Mouse (Mus musculus): Measurements from ENCODE around the gene Hyal3. TPM values are rescaled to one million over a fixed set of nuclear protein-coding genes. Genes with fewer than 3 reads are reported as not detected.
"Not testable (repeated sequence)": the region's sequence is repeated elsewhere in the genome, so short reads cannot be mapped to it uniquely, and the experiment has no call there.

The Hyal3 gene
- polyA plus RNA-seq, 1 experiment from 2014 or later, result 1.8 TPM

DNA sequence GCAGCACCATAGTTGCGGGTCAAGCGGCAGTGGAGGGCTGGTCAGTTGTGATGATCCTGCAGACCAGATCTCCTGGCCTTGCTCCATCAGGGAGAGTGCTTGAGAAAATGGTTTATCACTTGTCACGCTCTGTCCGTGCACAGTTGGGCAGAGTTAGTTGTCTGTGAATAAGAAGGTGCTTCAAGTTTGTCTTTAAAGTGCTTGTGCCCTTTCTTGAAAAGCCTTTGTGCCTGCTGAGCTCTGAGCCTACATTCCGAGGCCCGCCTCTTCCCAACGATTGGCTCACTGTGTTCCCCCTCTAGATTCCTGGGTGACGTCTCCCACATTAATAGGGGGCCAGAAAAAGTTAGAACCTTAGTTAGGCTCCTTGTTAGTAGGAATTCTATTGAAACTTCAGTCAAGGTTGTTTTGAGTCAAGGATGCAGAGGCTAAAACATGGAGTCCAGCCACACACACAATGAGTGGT is 28.7 kb upstream of the Hyal3 start:
- peak overlapping the region; percentile 39; the same call in 1 of the 2 replicates for H3K9ac ChIP-seq
- no peaks in the 10 kb centered on the region for H3K36me3 ChIP-seq (replicated peaks)
- H3K4me2 ChIP-seq, result peak overlapping the region; percentile 61
- WGBS, result 8% methylated on average over 8 of the region's 8 CpGs
- no peak overlapping the region for H3K27ac ChIP-seq
- no peak for ATAC-seq (replicated peaks)
- H3K9me3 ChIP-seq, result no peaks in the 10 kb centered on the region
- H3K4me1 ChIP-seq, result peaks cover 53% of the 10 kb centered on the region
- H3K4me3 ChIP-seq, result peak overlapping the region; percentile 35
- H3K27me3 ChIP-seq (replicated peaks), result peaks cover 46% of the 10 kb centered on the region

DNA sequence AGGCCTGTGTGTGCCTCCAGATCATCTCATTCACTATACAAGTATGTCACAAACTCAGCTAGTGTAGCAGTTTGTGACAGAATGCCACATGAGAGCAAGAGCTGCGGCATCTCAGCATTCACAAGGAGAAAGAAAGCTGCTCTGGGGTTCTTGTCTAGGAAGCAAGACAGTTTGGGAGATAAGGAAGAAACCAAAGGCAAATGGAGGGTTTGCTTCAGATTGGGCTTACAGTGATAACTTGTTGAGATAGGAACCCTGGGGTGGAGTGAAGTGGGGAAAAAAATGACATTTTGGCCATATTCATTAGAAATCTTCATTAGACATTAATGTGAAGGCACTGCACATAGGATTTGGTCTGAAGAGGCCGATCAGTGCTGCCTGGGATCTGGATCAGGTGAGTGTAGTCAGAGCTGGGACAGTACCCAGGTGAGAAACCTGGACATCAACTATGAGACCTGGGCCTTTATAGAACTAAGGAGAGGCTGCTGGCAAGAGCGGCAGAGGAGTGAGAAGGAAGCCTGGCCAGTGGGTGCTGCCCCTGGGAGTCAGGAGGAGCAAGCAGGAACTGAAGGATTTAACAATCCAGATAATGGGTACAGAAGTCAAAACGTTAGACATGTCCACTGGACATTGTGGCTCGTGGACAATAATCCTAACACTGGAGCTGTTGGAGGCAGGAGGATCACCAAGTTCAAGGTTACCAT is 27.8 kb upstream of the Hyal3 start:
- no peak overlapping the region; the same call in 1 of the 2 replicates for H3K9ac ChIP-seq

DNA sequence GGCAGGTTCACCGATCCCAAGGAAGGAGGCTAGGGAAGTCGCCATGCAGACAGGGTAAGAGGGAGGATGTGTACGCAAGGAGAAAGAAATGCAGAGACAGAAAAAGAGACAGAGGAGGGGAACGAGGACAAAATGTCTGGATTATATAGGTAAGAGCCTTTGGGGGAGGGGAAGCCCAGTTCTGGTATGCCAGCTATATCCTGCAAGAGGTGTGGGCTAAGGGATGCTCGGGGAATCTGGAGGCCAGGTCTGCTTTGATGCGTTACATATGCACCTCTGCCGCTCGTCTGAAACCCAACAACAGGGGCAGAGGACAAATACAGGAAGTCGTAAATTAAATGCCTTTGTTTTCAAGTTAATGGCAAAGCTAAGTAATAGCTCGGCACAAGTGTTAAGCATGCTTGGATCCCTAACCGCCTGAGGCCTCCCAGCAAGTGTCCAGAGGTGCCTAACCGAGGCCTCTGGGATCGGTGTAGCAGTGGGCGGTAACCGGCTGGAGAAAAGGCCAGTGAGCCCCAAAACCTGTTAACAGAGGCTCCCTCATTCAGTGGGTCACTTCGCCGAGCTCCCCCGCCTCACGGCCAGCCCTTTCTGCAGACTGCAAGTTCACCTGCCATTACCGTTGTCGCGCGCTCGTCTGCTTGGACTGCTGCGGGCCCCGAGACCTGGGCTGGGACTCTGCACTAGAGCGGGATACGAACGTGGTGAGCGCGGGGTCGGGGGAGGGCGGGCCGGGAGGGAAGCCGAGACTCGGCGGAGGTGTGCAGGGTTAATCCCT is 26.9 kb upstream of the Hyal3 start:
- Histone ChIP-seq H3K36me3 (replicated peaks) (peaks cover 18% of the 10 kb centered on the region), H3K9me3 (no peaks in the 10 kb centered on the region), H3K4me3 (peak overlapping the region; percentile 53), H3K27ac (peak overlapping the region; percentile 81), H3K4me1 (peaks cover 45% of the 10 kb centered on the region), H3K27me3 (replicated peaks) (peaks cover 46% of the 10 kb centered on the region), H3K9ac (peak overlapping the region; percentile 59), H3K4me2 (peak overlapping the region; percentile 89)
- peak; percentile 82 for ATAC-seq (replicated peaks)
- 8% methylated on average over 37 of the region's 37 CpGs for WGBS

More for the DNA sequence above, 27.8 kb upstream of the Hyal3 start:
- ATAC-seq (replicated peaks), result no peak
- Histone ChIP-seq H3K9me3 (no peaks in the 10 kb centered on the region), H3K27ac (no peak overlapping the region), H3K4me3 (peak overlapping the region; percentile 53; the same call in 1 of the 2 replicates), H3K4me1 (peaks cover 46% of the 10 kb centered on the region), H3K4me2 (no peak overlapping the region), H3K27me3 (replicated peaks) (peaks cover 46% of the 10 kb centered on the region), H3K36me3 (replicated peaks) (peaks cover 9% of the 10 kb centered on the region)
- WGBS, result 81% methylated on average over 5 of the region's 5 CpGs

DNA sequence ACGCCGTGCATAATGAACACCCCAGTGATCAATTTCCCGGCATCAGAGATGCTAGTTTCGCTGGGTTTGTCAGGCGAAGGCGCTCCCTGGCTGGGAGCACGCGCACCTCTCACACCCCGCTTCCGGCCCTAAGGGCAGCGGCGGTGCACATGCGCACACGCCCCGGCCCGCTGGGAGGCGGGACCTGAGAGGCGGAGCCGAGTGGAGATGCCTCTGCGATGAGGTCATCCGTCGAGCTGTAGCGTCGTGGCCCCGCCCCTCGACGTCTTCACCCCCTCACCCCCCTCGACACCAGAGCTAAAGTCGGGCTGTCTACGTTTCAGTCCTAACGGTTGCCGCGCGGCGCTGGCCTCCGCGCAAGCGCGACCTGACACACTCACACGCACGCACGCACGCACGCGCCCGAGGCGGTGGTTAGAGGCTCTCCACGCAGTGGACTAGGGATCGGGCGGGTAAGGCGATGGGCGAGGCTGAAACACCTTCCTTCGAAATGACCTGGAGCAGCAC is 26.2 kb upstream of the Hyal3 start:
- ATAC-seq (replicated peaks), result peak; percentile 95
- under 1% methylated on average over 53 of the region's 53 CpGs for WGBS
- Histone ChIP-seq H3K4me1 (peaks cover 45% of the 10 kb centered on the region), H3K27ac (peak overlapping the region; percentile 81), H3K4me2 (peak overlapping the region; percentile 89), H3K4me3 (peak overlapping the region; percentile 53), H3K27me3 (replicated peaks) (peaks cover 39% of the 10 kb centered on the region), H3K9me3 (no peaks in the 10 kb centered on the region), H3K36me3 (replicated peaks) (peaks cover 24% of the 10 kb centered on the region), H3K9ac (peak overlapping the region; percentile 59)

DNA sequence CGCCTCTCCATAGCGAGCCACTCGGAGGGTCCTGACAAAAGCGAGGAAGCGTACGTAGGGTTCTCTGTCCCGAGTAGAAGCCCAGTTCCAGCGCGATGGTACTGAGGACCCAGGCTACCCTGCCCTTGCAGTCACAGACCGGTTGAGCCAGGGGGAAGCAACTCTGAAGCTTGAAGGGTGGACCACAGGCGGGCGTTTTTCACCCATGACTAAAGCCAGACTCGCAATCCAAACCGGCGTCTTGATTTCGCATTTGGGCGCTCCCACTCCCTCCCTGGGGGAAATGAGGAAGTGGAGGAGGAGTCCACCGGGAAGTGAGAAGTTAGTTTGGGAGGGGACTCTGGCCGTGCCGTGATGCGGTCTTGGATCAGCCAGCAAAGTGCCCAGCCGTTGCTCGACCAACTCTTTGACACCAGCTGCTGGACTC is 25.6 kb upstream of the Hyal3 start:
- peak; percentile 37 for ATAC-seq (replicated peaks)
- H3K9ac ChIP-seq, result peak overlapping the region; percentile 59
- peaks cover 45% of the 10 kb centered on the region for H3K4me1 ChIP-seq
- under 1% methylated on average over 23 of the region's 23 CpGs for WGBS
- H3K27me3 ChIP-seq (replicated peaks), result peaks cover 33% of the 10 kb centered on the region
- H3K4me2 ChIP-seq, result peak overlapping the region; percentile 89
- H3K9me3 ChIP-seq, result no peaks in the 10 kb centered on the region
- peak overlapping the region; percentile 81 for H3K27ac ChIP-seq
- H3K36me3 ChIP-seq (replicated peaks), result peaks cover 29% of the 10 kb centered on the region
- peak overlapping the region; percentile 53 for H3K4me3 ChIP-seq

DNA sequence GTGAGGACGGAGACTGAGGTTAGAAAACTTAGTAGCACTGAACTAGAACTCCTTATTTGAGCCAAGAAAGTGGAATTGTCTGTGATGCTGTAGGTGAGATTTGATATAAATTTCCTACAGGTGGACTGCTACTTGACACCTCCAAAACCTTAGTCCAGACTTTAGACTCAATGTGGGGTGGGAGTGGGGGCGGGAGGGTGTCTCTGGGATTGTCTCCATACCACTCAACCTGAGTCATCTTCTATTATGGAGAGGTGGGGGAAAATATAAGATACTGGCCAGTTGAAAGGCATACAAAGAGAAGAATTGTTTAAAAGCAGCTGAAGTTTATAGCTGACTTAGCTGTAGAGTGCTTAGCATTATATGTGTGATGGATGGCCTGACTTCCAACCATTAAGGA is 24.9 kb upstream of the Hyal3 start:
- H3K27ac ChIP-seq, result 0 out of 2 replicates have a peak overlapping the region, but pooled peaks have one; percentile 81
- H3K4me1 ChIP-seq, result peaks cover 45% of the 10 kb centered on the region

DNA sequence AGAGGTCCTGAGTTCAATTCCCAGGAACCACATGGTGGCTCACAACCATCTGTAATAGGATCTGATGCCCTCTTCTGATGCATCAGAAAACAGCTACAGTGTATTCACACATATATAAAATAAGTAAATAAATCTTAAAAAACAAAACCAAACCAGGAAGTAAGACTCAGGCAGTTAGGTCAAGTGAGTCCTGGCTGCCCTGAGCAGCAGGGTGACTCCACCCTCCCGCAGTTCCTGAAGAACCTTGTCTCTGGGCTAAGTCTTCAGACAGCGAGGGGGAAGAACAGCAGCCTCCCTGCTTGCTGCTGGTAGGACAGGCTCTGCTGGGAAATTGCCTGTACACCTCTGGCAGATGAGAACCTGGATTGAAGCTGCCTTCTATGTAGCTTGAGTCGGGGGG is 24.3 kb upstream of the Hyal3 start:
- WGBS, result 80% methylated on average over 3 of the region's 3 CpGs
- no peak overlapping the region for H3K9ac ChIP-seq
- H3K4me3 ChIP-seq, result no peak overlapping the region
- H3K27ac ChIP-seq, result no peak overlapping the region
- peaks cover 35% of the 10 kb centered on the region for H3K36me3 ChIP-seq (replicated peaks)
- H3K9me3 ChIP-seq, result no peaks in the 10 kb centered on the region
- peaks cover 40% of the 10 kb centered on the region for H3K4me1 ChIP-seq
- no peak for ATAC-seq (replicated peaks)
- H3K27me3 ChIP-seq (replicated peaks), result peaks cover 20% of the 10 kb centered on the region
- H3K4me2 ChIP-seq, result peak overlapping the region; percentile 89

More for the DNA sequence above, 24.9 kb upstream of the Hyal3 start:
- peaks cover 26% of the 10 kb centered on the region for H3K27me3 ChIP-seq (replicated peaks)
- H3K4me2 ChIP-seq, result peak overlapping the region; percentile 89
- H3K4me3 ChIP-seq, result peak overlapping the region; percentile 53
- H3K36me3 ChIP-seq (replicated peaks), result peaks cover 32% of the 10 kb centered on the region
- H3K9ac ChIP-seq, result peak overlapping the region; percentile 59
- no peak for ATAC-seq (replicated peaks)
- H3K9me3 ChIP-seq, result no peaks in the 10 kb centered on the region
- WGBS, result 41% methylated on average over 2 of the region's 2 CpGs

DNA sequence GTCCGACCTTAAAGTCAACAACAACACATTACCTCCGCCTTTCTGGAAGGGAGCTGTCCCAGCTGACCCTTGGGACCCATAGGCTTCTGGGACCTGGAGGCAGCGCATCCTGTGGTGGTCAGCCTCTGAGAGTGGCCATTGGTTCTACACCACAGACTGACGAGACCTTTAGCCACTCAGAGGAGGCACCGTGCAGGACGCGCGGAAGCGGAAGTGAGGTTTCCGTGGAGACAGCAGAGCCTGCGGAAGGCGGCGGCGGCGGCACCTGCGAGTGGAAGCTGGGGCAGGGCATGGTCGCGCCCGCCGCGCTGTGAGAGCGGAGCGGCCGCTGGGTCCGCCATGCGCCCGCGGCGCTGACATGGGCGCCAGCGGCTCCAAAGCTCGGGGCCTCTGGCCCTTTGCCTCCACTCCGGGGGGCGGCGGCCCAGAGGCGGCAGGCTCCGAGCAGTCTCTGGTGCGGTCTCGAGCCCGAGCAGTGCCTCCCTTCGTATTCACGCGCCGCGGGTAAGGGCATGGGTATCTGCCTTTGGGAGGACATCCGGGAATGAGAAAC is 17.5 kb upstream of the Hyal3 start, which contains the start of gene Tusc2:
Gene Tusc2 (plus strand): TSS at position 227 of the 553 bp plus-strand sequence.
- WGBS, result under 1% methylated on average over 46 of the region's 46 CpGs
- peak; percentile 94 for ATAC-seq (replicated peaks)
- Histone ChIP-seq H3K27ac (peak within 1 kb of the TSS; percentile 79), H3K9me3 (no peaks in the 10 kb centered on the region), H3K4me2 (peak within 1 kb of the TSS; percentile 73), H3K4me3 (peak within 1 kb of the TSS; percentile 95), H3K27me3 (replicated peaks) (no peaks in the 10 kb centered on the region), H3K9ac (peak within 1 kb of the TSS; percentile 91), H3K4me1 (peaks cover 36% of the 10 kb centered on the region), H3K36me3 (replicated peaks) (peaks cover 41% of the 10 kb centered on the region)

DNA sequence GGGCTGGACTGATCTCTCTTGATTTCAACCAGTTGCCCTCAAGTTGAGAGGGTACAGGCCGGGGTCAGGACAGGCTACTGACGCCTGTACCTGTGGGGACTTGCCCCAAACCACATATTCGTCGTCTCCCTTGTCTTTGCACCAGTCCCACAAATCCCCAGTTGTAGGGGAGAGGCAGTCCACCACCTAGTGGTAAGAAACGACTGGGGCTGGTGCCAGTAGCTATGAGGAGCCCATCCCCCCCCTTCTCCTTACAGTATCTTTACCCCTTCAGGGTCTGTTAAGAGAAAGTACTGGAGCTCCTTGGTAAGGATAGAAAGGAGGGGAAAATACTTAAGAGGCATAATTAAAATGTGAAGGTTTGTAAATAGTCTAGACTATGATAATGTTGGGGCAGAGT is 15.1 kb upstream of the Hyal3 start:
- H3K9me3 ChIP-seq; H3K9ac ChIP-seq; H3K27ac ChIP-seq; H3K4me3 ChIP-seq; ATAC-seq (replicated peaks); H3K27me3 ChIP-seq (replicated peaks): not testable (repeated sequence)
- 55% methylated on average over 5 of the region's 5 CpGs for WGBS
- peaks cover 21% of the 10 kb centered on the region; the same call in 1 of the 2 replicates for H3K36me3 ChIP-seq (replicated peaks)
- peaks cover 49% of the 10 kb centered on the region for H3K4me1 ChIP-seq
- H3K4me2 ChIP-seq, result peak overlapping the region; percentile 12

DNA sequence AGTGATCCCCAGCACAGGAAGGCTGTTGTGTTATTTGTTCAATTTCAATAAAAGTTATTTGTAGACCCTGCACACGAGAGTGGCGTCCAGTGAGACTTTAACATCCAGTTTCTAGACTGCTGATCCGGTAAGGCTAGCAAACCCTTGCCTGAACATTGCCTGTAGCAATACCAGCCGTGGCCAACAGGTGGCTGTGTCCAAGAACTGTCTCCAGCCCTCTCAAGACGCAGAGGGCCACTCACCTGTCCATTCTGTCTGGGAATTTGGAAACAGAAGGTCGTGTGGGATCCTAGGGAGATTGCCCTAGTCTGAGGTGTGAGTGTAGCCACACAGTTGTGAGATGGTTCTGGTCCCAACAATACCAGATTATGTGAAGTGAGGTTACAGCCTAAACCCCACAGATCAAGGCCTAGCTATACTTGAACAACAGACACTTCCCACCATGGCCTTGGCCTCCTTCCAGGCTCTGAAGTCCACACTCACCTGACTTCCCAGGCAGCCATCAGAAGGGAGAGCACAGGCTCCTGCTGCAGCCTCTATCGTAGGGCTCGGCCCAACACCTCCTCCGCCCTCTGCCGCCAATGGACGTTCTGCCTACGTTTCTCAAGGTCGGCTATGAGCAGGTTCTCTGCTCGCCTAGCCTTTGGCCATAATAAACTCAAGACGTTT is 14.4 kb upstream of the Hyal3 start:
- no peak overlapping the region for H3K9ac ChIP-seq
- H3K27ac ChIP-seq, result no peak overlapping the region
- WGBS, result 59% methylated on average over 15 of the region's 15 CpGs
- no peak overlapping the region for H3K4me3 ChIP-seq
- no peaks in the 10 kb centered on the region for H3K27me3 ChIP-seq (replicated peaks)
- H3K36me3 ChIP-seq (replicated peaks), result peaks cover 25% of the 10 kb centered on the region; the same call in 1 of the 2 replicates
- no peak overlapping the region for H3K4me2 ChIP-seq
- H3K4me1 ChIP-seq, result peaks cover 55% of the 10 kb centered on the region
- H3K9me3 ChIP-seq, result no peaks in the 10 kb centered on the region
- ATAC-seq (replicated peaks), result no peak

DNA sequence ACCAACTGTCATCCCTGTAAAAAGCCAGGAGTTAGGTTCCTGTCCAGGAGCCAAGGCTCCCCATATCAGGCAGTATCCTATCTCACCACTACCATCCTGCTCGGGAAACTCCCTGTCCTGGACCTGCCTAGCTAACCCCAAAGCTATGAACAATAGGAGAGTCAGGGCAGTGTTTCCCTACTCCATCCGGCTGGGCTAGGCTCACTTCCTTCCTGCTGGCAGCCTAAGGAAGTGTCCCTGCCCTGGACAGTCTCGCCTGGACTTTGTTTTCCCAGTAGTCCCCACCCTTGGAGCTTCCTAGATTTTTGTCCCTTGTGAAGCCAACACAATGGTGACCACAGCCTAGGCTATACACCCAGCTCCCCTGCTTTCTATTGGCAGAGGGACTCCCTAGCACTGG is 13.8 kb upstream of the Hyal3 start:
- H3K9me3 ChIP-seq, result no peaks in the 10 kb centered on the region
- no peak for ATAC-seq (replicated peaks)
- no peaks in the 10 kb centered on the region for H3K27me3 ChIP-seq (replicated peaks)
- no peak overlapping the region for H3K9ac ChIP-seq
- peaks cover 62% of the 10 kb centered on the region for H3K4me1 ChIP-seq
- no peak overlapping the region for H3K4me3 ChIP-seq
- no peak overlapping the region for H3K4me2 ChIP-seq
- H3K27ac ChIP-seq, result no peak overlapping the region
- peaks cover 24% of the 10 kb centered on the region for H3K36me3 ChIP-seq (replicated peaks)
- WGBS, result 61% methylated on average over 3 of the region's 3 CpGs
